Mouse (Mus musculus) liver, embryonic 14.5 days (tissue): ENCODE measurements around the gene Arl2. TPM values are rescaled to one million over a fixed set of nuclear protein-coding genes. Genes with fewer than 3 reads are reported as not detected.
A peak's percentile ranks its signal among the peaks of the same experiment; 100 is the strongest.

Experiments used
- ATAC-seq: fragments of 200-750 bp; cut with Nextera tagmentation; 2 replicates; pipeline ENCODE4 v1.8.0; 2017; ENCODE audit warnings: moderate number of reproducible peaks, mild to moderate bottlenecking, moderate library complexity; ENCODE audit not compliant: insufficient read depth
- DNase-seq, 3 experiments: peaks; one replicate each; pipeline ENCODE4 v3.0.0-alpha.2; 2012 to 2013; ENCODE audit warnings: low read depth in 3 of 3, low spot score in 3 of 3
- H3K27ac ChIP-seq: fragments of 300-500 bp; sonication (generic); 2 replicates; pipeline ENCODE4 v1.5.1; 2014; ENCODE audit warnings: moderate library complexity, mild to moderate bottlenecking, control low read depth, inconsistent platforms
- H3K27me3 ChIP-seq: fragments of 300-500 bp; sonication (generic); 2 replicates; pipeline ENCODE4 v1.6.1; 2014; ENCODE audit warnings: mild to moderate bottlenecking, low read length, moderate library complexity; ENCODE audit not compliant: control insufficient read depth, insufficient read depth
- H3K36me3 ChIP-seq: fragments of 300-500 bp; sonication (generic); replicated peaks from 2 replicates; pipeline ENCODE4 v1.6.1; 2014; ENCODE audit warnings: low read depth; ENCODE audit not compliant: control insufficient read depth, insufficient read depth
- H3K4me1 ChIP-seq, 2 experiments: fragments of 200-500 bp in 1 of 2; fragments of 300-500 bp in 1 of 2; sonication (generic) in 1 of 2; replicated peaks; 2 replicates each; pipeline ENCODE4 v1.6.1; 2012 to 2014; ENCODE audit warnings: antibody characterized with exemption in 1 of 2, inconsistent platforms in 1 of 2, low read length in 1 of 2; ENCODE audit not compliant: control insufficient read depth in 2 of 2, insufficient read depth in 2 of 2
- H3K4me2 ChIP-seq: fragments of 300-500 bp; sonication (generic); 2 replicates; pipeline ENCODE4 v1.6.1; 2014; ENCODE audit warnings: low read depth, mild to moderate bottlenecking, control low read depth, moderate library complexity
- H3K4me3 ChIP-seq, 2 experiments: fragments of 200-500 bp in 1 of 2; fragments of 300-500 bp in 1 of 2; sonication (generic) in 1 of 2; 2 replicates each; pipeline ENCODE4 v1.5.1; 2012 to 2014; ENCODE audit warnings: low read depth in 2 of 2, low read length in 2 of 2, mild to moderate bottlenecking in 2 of 2, control low read depth in 1 of 2, inconsistent platforms in 1 of 2, moderate library complexity in 1 of 2; ENCODE audit not compliant: insufficient read depth in 1 of 2
- H3K9ac ChIP-seq: fragments of 300-500 bp; sonication (generic); replicated peaks from 2 replicates; pipeline ENCODE4 v1.6.1; 2014; ENCODE audit warnings: mild to moderate bottlenecking, control low read depth, moderate library complexity
- H3K9me3 ChIP-seq: fragments of 300-500 bp; sonication (generic); 2 replicates; pipeline ENCODE4 v1.6.1; 2016; ENCODE audit warnings: low read length, mixed read lengths; ENCODE audit not compliant: control insufficient read depth
- CTCF ChIP-seq: IDR thresholded peaks from 2 replicates; pipeline ENCODE4 v1.5.1; 2016; ENCODE audit warnings: antibody characterized with exemption, low read depth, control low read depth
- EP300 ChIP-seq: IDR thresholded peaks from 2 replicates; pipeline ENCODE4 v1.6.1; 2016; ENCODE audit warnings: antibody characterized with exemption, low read depth
- WGBS: fragments of 180-500 bp; shearing (Covaris S2); extraction: QIAGEN DNeasy Blood & Tissue Kit; methylation state at CpG from one replicate; pipeline ENCODE4 v1.1.7; 2014; ENCODE audit not compliant: insufficient replicate concordance; 5-methylcytosine and 5-hydroxymethylcytosine counted together
- polyA plus RNA-seq, 2 experiments: library from polyadenylated mRNA; depleted of rRNA in 1 of 2; stranded (reverse) in 1 of 2; unstranded in 1 of 2; fragments of >200 nt; fragmentation: Nextera tagmentation in 1 of 2; extraction: Ambion mirVana in 1 of 2; gene quantifications; 2 replicates each; pipeline versions ENCODE4 v1.2.1 to v1.2.3; 2012 to 2014

Gene Arl2
- polyA plus RNA-seq, 2 experiments, result 22.4 to 26.1 TPM

- no peak overlapping the region for H3K9ac ChIP-seq
- H3K9me3 ChIP-seq, result no peaks in the 10 kb centered on the region
- no peak overlapping the region for H3K27ac ChIP-seq
- no peaks in the 10 kb centered on the region; the same call in 1 of the 2 replicates for H3K36me3 ChIP-seq
- DNase-seq, result no peak
- no peak for ATAC-seq
- no peak for TF ChIP-seq CTCF
- TF ChIP-seq EP300, result no peak
- H3K4me1 ChIP-seq, result peaks cover 23 to 24% of the 10 kb centered on the region in 2 experiments
- WGBS, result 78% methylated on average over 6 of the region's 6 CpGs
- no peak overlapping the region for H3K4me2 ChIP-seq
- no peaks in the 10 kb centered on the region for H3K27me3 ChIP-seq
- no peak overlapping the region for H3K4me3 ChIP-seq
Measured at GRCm38 (mm10) chr19:6101186-6101585, 40.2 kb downstream of the Arl2 start.

- ATAC-seq, result no peak
Measured at GRCm38 (mm10) chr19:6097847-6098246, 43.5 kb downstream of the Arl2 start.

GRCm38 (mm10) chr19:6094119-6094518 lies 47.2 kb downstream of the Arl2 start, which contains the start of gene AC131692.1:
Gene AC131692.1 (plus strand): TSS chr19:6094419.
- DNase-seq (no peak), ATAC-seq (no peak)
- H3K4me2 ChIP-seq, result no peak within 1 kb of the TSS
- WGBS, result 77% methylated on average over 7 of the region's 7 CpGs
- H3K36me3 ChIP-seq, result peaks cover 53% of the 10 kb centered on the region
- H3K4me1 ChIP-seq, result no peaks in the 10 kb centered on the region
- H3K4me3 ChIP-seq, result no peak within 1 kb of the TSS
- H3K27me3 ChIP-seq, result no peaks in the 10 kb centered on the region
- H3K9ac ChIP-seq, result no peak within 1 kb of the TSS
- no peaks in the 10 kb centered on the region for H3K9me3 ChIP-seq
- H3K27ac ChIP-seq, result no peak within 1 kb of the TSS
- no peak for TF ChIP-seq CTCF
- TF ChIP-seq EP300, result no peak

More at GRCm38 (mm10) chr19:6097847-6098246, 43.5 kb downstream of the Arl2 start:
- no peak overlapping the region for H3K9ac ChIP-seq
- H3K27ac ChIP-seq, result no peak overlapping the region
- H3K9me3 ChIP-seq, result no peaks in the 10 kb centered on the region
- no peak overlapping the region for H3K4me2 ChIP-seq
- TF ChIP-seq EP300 (no peak), CTCF (no peak)
- H3K27me3 ChIP-seq, result no peaks in the 10 kb centered on the region
- H3K4me3 ChIP-seq, result no peak overlapping the region
- DNase-seq, result no peak
- peaks cover 17% of the 10 kb centered on the region for H3K36me3 ChIP-seq
- peaks cover 10% of the 10 kb centered on the region in 2 experiments for H3K4me1 ChIP-seq
- WGBS, result 61% methylated on average over 3 of the region's 3 CpGs

DNA sequence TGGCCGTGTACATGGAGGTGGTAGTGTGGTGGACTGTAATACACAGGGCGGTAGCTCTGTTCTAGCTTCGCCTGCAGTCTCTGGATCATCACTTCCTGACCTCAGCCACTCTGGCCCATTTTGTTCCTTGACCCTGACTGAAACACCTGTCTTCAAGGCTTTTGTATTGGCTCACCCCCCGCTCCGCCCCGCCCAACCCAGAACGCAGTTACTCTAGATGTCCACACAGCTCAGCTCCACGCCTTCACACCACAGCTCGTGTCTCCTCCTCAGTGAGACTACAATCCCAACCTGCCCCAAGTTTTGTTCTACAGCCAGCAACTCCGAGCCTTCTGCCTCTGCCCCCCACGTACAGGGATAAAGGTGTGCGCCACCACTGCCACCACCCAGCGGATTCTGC lies 52.5 kb downstream of the Arl2 start:
- WGBS, result 93% methylated on average over 13 of the region's 13 CpGs
- no peak for DNase-seq
- H3K36me3 ChIP-seq, result peaks cover 66% of the 10 kb centered on the region

GRCm38 (mm10) chr19:6085417-6085879 lies 55.9 kb downstream of the Arl2 start:
- ATAC-seq (peak; percentile 75), DNase-seq (peak; percentile 73 to 81 (median 77))
- peak overlapping the region; percentile 87 for H3K27ac ChIP-seq
- H3K9me3 ChIP-seq, result no peaks in the 10 kb centered on the region
- under 1% methylated on average over 17 of the region's 17 CpGs for WGBS
- TF ChIP-seq EP300 (no peak), CTCF (no peak)
- no peaks in the 10 kb centered on the region for H3K27me3 ChIP-seq
- peak overlapping the region; percentile 92 for H3K4me2 ChIP-seq
- peak overlapping the region; percentile 93 for H3K9ac ChIP-seq
- peaks cover 36% of the 10 kb centered on the region for H3K36me3 ChIP-seq
- H3K4me3 ChIP-seq, result peak overlapping the region; percentile 81
- H3K4me1 ChIP-seq, result peaks cover 9 to 10% of the 10 kb centered on the region in 2 experiments; a peak in 3 of 4 replicates

More for the DNA sequence above, 52.5 kb downstream of the Arl2 start:
- Histone ChIP-seq H3K27me3 (no peaks in the 10 kb centered on the region), H3K4me3 (no peak overlapping the region), H3K4me1 (peaks cover 7 to 8% of the 10 kb centered on the region in 2 experiments; a peak in 3 of 4 replicates), H3K9ac (no peak overlapping the region), H3K4me2 (no peak overlapping the region), H3K9me3 (no peaks in the 10 kb centered on the region), H3K27ac (no peak overlapping the region)
- no peak for TF ChIP-seq CTCF
- no peak for TF ChIP-seq EP300
- ATAC-seq, result no peak
